Comparison of ENCODE assay signal across 15 mouse cellular contexts in the genomic region with DNA sequence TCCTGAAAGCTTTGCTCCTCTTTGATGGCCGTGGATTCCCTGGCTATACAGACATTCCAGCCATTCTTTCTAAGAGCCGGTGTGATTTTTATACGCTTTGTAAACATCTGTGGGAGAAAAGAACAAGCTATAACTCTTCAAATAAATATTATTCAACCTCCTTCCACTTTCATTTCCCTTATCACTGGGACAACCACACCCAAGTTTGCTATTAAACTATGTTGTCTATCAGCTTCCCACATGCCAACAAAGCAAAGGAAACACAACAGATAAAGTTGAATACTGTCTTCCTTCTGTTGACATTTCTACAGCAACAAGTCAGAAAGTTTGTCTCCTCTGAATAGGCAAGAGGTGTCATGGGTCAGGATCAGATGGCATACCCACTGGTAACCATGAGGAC. TPM values are rescaled to one million over a fixed set of nuclear protein-coding genes. Genes with fewer than 3 reads are reported as not detected.
A peak's percentile ranks its signal among the peaks of the same experiment; 100 is the strongest.
DNase-seq lines count a peak whose midpoint lies in the region; ATAC-seq and TF ChIP-seq lines count a peak whose summit lies in the region.
"Had no signal": no experiment of that assay in that cellular context is flagged by ENCODE, and none has a peak within 500 bp of the region (broad histone marks: within the 10 kb centered on the region; RNA-seq: fewer than 3 reads in every experiment).

No protein-coding gene starts in this region.

- H3K36me3 ChIP-seq in heart, embryonic 15.5 days, result no peaks in the 10 kb centered on the region
- H3K36me3 ChIP-seq in heart, embryonic 11.5 days (ENCODE audit: control insufficient read depth, insufficient read depth, low read length), result no peaks in the 10 kb centered on the region
- H3K36me3 ChIP-seq in lung, embryonic 16.5 days (ENCODE audit: control insufficient read depth, insufficient read depth, low read length), result no peaks in the 10 kb centered on the region
- no peaks in the 10 kb centered on the region for H3K36me3 ChIP-seq in liver, embryonic 11.5 days (ENCODE audit: control insufficient read depth, insufficient read depth, low read length)
- no peaks in the 10 kb centered on the region for H3K36me3 ChIP-seq in small intestine, adult 2 months (ENCODE audit: control insufficient read depth, insufficient read depth, low read length)
- no peaks in the 10 kb centered on the region for H3K36me3 ChIP-seq in midbrain, embryonic 11.5 days (ENCODE audit: control insufficient read depth, insufficient read depth, low read length)
- H3K36me3 ChIP-seq: forebrain, embryonic 10.5 days; heart, embryonic 10.5 days; hindbrain, embryonic 15.5 days; midbrain, embryonic 12.5 days had no signal

- WGBS in heart, embryonic 15.5 days, result 31% methylated on average over 3 of the region's 3 CpGs
- 43% methylated on average over 3 of the region's 3 CpGs for WGBS in heart, embryonic 11.5 days (ENCODE audit: insufficient replicate concordance)
- WGBS in lung, embryonic 16.5 days, result 19% methylated on average over 3 of the region's 3 CpGs
- 45% methylated on average over 3 of the region's 3 CpGs for WGBS in liver, embryonic 11.5 days
- WGBS in small intestine, adult 2 months, result 8% methylated on average over 3 of the region's 3 CpGs
- WGBS in midbrain, embryonic 11.5 days, result 64% methylated on average over 3 of the region's 3 CpGs

- TF ChIP-seq POLR2A in small intestine, adult 2 months (IDR thresholded peaks at IDR 0.05; ENCODE audit: low read depth, low read length), result no peak

- 0 out of 2 replicates have a peak, but pooled peaks have one; percentile 8 for ATAC-seq in heart, embryonic 15.5 days (replicated peaks; ENCODE audit: insufficient number of reproducible peaks, insufficient read depth, low FRiP score, low read depth)
- ATAC-seq in heart, embryonic 11.5 days (replicated peaks; ENCODE audit: insufficient number of reproducible peaks, low FRiP score, low TSS enrichment), result no peak
- ATAC-seq in lung, embryonic 16.5 days (ENCODE audit: low read depth), result peak; percentile 8; the same call in 1 of the 2 replicates
- ATAC-seq in liver, embryonic 11.5 days (replicated peaks; ENCODE audit: low FRiP score), result peak; percentile 74
- no peak for ATAC-seq in midbrain, embryonic 11.5 days (ENCODE audit: low FRiP score)

- H3K4me3 ChIP-seq in heart, embryonic 15.5 days, result no peak overlapping the region
- no peak overlapping the region for H3K4me3 ChIP-seq in heart, embryonic 11.5 days (ENCODE audit: low read depth, low read length)
- no peak overlapping the region for H3K4me3 ChIP-seq in lung, embryonic 16.5 days (ENCODE audit: low read length)
- H3K4me3 ChIP-seq in liver, embryonic 11.5 days (ENCODE audit: low read depth, low read length), result no peak overlapping the region
- H3K4me3 ChIP-seq in small intestine, adult 2 months (ENCODE audit: low read depth, low read length), result no peak overlapping the region
- H3K4me3 ChIP-seq in midbrain, embryonic 11.5 days (ENCODE audit: low read depth, low read length), result no peak overlapping the region
- H3K4me3 ChIP-seq: forebrain, embryonic 10.5 days; heart, embryonic 10.5 days; hindbrain, embryonic 15.5 days; midbrain, embryonic 12.5 days had no signal

- H3K4me2 ChIP-seq in heart, embryonic 15.5 days, result no peak overlapping the region
- H3K4me2 ChIP-seq in heart, embryonic 11.5 days, result no peak overlapping the region
- no peak overlapping the region for H3K4me2 ChIP-seq in lung, embryonic 16.5 days (ENCODE audit: low read depth, low read length)
- H3K4me2 ChIP-seq in liver, embryonic 11.5 days, result peak overlapping the region; percentile 56
- H3K4me2 ChIP-seq in midbrain, embryonic 11.5 days, result no peak overlapping the region
- H3K4me2 ChIP-seq: hindbrain, embryonic 15.5 days; midbrain, embryonic 12.5 days had no signal

- H3K4me1 ChIP-seq in heart, embryonic 15.5 days (replicated peaks), result peaks cover 23% of the 10 kb centered on the region
- H3K4me1 ChIP-seq in heart, embryonic 11.5 days (ENCODE audit: control insufficient read depth, insufficient read depth, low read length), result peaks cover 20% of the 10 kb centered on the region
- H3K4me1 ChIP-seq in lung, embryonic 16.5 days (replicated peaks; ENCODE audit: control insufficient read depth, insufficient read depth, low read length), result peaks cover 21% of the 10 kb centered on the region
- H3K4me1 ChIP-seq in liver, embryonic 11.5 days (replicated peaks; ENCODE audit: control insufficient read depth, insufficient read depth, low read length), result peaks cover 40% of the 10 kb centered on the region
- H3K4me1 ChIP-seq in small intestine, adult 2 months (ENCODE audit: control insufficient read depth, insufficient read depth, insufficient read length, low read length), result peaks cover 15% of the 10 kb centered on the region
- peaks cover 10% of the 10 kb centered on the region for H3K4me1 ChIP-seq in midbrain, embryonic 11.5 days (ENCODE audit: control insufficient read depth, insufficient read depth, low read length)

- no peak overlapping the region for H3K9ac ChIP-seq in heart, embryonic 15.5 days
- H3K9ac ChIP-seq in heart, embryonic 11.5 days (ENCODE audit: low read depth, low read length), result no peak overlapping the region
- no peak overlapping the region for H3K9ac ChIP-seq in lung, embryonic 16.5 days (ENCODE audit: low read length)
- H3K9ac ChIP-seq in liver, embryonic 11.5 days (ENCODE audit: low read depth, low read length), result no peak overlapping the region; the same call in 1 of the 2 replicates
- no peak overlapping the region for H3K9ac ChIP-seq in midbrain, embryonic 11.5 days (ENCODE audit: low read length)
- H3K9ac ChIP-seq: hindbrain, embryonic 15.5 days; midbrain, embryonic 12.5 days had no signal

- no peak overlapping the region; the same call in 1 of the 2 replicates for H3K27ac ChIP-seq in heart, embryonic 15.5 days
- H3K27ac ChIP-seq in heart, embryonic 11.5 days (ENCODE audit: low read depth, low read length), result no peak overlapping the region
- H3K27ac ChIP-seq in lung, embryonic 16.5 days (ENCODE audit: low read length), result 0 out of 2 replicates have a peak overlapping the region, but pooled peaks have one; percentile 37
- peak overlapping the region; percentile 65 for H3K27ac ChIP-seq in liver, embryonic 11.5 days (ENCODE audit: low read depth, low read length)
- peak overlapping the region; percentile 53 for H3K27ac ChIP-seq in small intestine, adult 2 months (ENCODE audit: insufficient read depth, low read depth, low read length)
- no peak overlapping the region for H3K27ac ChIP-seq in midbrain, embryonic 11.5 days (ENCODE audit: low read depth, low read length)
- H3K27ac ChIP-seq: forebrain, embryonic 10.5 days; heart, embryonic 10.5 days; hindbrain, embryonic 15.5 days; midbrain, embryonic 12.5 days had no signal

- no peaks in the 10 kb centered on the region for H3K27me3 ChIP-seq in heart, embryonic 15.5 days
- no peaks in the 10 kb centered on the region for H3K27me3 ChIP-seq in heart, embryonic 11.5 days (ENCODE audit: control insufficient read depth, insufficient read depth, low read length)
- 0 out of 2 replicates have a peak, but pooled peaks cover 2% of the 10 kb centered on the region for H3K27me3 ChIP-seq in lung, embryonic 16.5 days (ENCODE audit: control insufficient read depth, insufficient read depth, low read depth, low read length)
- H3K27me3 ChIP-seq in liver, embryonic 11.5 days (replicated peaks; ENCODE audit: control insufficient read depth, insufficient read depth, low read length), result no peaks in the 10 kb centered on the region
- H3K27me3 ChIP-seq in small intestine, adult 2 months (ENCODE audit: control insufficient read depth, insufficient read depth, low read length), result no peaks in the 10 kb centered on the region
- H3K27me3 ChIP-seq in midbrain, embryonic 11.5 days (ENCODE audit: control insufficient read depth, insufficient read depth, low read length), result no peaks in the 10 kb centered on the region
- H3K27me3 ChIP-seq: hindbrain, embryonic 15.5 days; midbrain, embryonic 12.5 days had no signal

- no peak for DNase-seq in lung, adult 18-20 months
- no peak for DNase-seq in liver, embryonic 11.5 days (ENCODE audit: low spot score)
- no peak for DNase-seq in left cerebral cortex, adult 9 months (ENCODE audit: low spot score in 2 of 2)
- DNase-seq in midbrain, embryonic 11.5 days (ENCODE audit: low spot score, missing footprints), result no peak
- DNase-seq: adrenal gland, adult 2 months; embryo, embryonic 11 days; spleen, adult 18-20 months had no signal

- no peak for TF ChIP-seq CTCF in small intestine, adult 2 months (IDR thresholded peaks at IDR 0.05; ENCODE audit: extremely low read depth, insufficient read length, insufficient replicate concordance, low read depth, low read length)

- no peaks in the 10 kb centered on the region for H3K9me3 ChIP-seq in heart, embryonic 15.5 days (replicated peaks)
- no peaks in the 10 kb centered on the region for H3K9me3 ChIP-seq in heart, embryonic 11.5 days (replicated peaks; ENCODE audit: control insufficient read depth, low read length)
- H3K9me3 ChIP-seq in lung, embryonic 16.5 days (ENCODE audit: control insufficient read depth, low read length), result no peaks in the 10 kb centered on the region
- H3K9me3 ChIP-seq in liver, embryonic 11.5 days (ENCODE audit: control insufficient read depth, low read length), result no peaks in the 10 kb centered on the region
- no peaks in the 10 kb centered on the region for H3K9me3 ChIP-seq in midbrain, embryonic 11.5 days (ENCODE audit: control insufficient read depth, low read length)
- H3K9me3 ChIP-seq: forebrain, embryonic 10.5 days; heart, embryonic 10.5 days; hindbrain, embryonic 15.5 days; midbrain, embryonic 12.5 days had no signal

RNA-seq across cellular contexts. Expression of gene Crim1, which starts 48.9 kb away (rescaled TPM):
- polyA plus RNA-seq in heart, embryonic 15.5 days (2015; fragmentation: Nextera tagmentation; extraction: Ambion mirVana), result 2.5 and 3.2 TPM in 2 replicates
- polyA plus RNA-seq in heart, embryonic 11.5 days (2014; fragmentation: Nextera tagmentation; extraction: Ambion mirVana), result 2.1 and 2.9 TPM in 2 replicates
- 4.7 and 5.1 TPM in 2 replicates for polyA plus RNA-seq in lung, embryonic 16.5 days (2015; fragmentation: Nextera tagmentation; extraction: Ambion mirVana)
- 1.9 and 2.7 TPM in 2 replicates for polyA plus RNA-seq in liver, embryonic 11.5 days (2014; fragmentation: Nextera tagmentation; extraction: Ambion mirVana)
- 12.9 and 36.1 TPM in 2 replicates for polyA plus RNA-seq in small intestine, adult 2 months (2012; rRNA removed)
- 4.4 and 5.1 TPM in 2 replicates for polyA plus RNA-seq in midbrain, embryonic 11.5 days (2014; fragmentation: Nextera tagmentation; extraction: Ambion mirVana)

Comparison
In these comparisons a context has a peak if more than half of its experiments do, and no peak if none do; other contexts are left out.
1. ATAC-seq: peak in heart, embryonic 15.5 days (single experiment), lung, embryonic 16.5 days (single experiment) and liver, embryonic 11.5 days (single experiment); none in heart, embryonic 11.5 days (single experiment) and midbrain, embryonic 11.5 days (single experiment).
2. H3K27ac ChIP-seq: peak in lung, embryonic 16.5 days (single experiment), liver, embryonic 11.5 days (single experiment) and small intestine, adult 2 months (single experiment); none in heart, embryonic 15.5 days (single experiment), heart, embryonic 11.5 days (single experiment) and midbrain, embryonic 11.5 days (single experiment).